Mouse (Mus musculus) heart, adult 9 months (tissue): ENCODE results near the gene Dtl.
"Not testable (repeated sequence)": the region's sequence is repeated elsewhere in the genome, so short reads cannot be mapped to it uniquely, and the experiment has no call there.

Source experiments
- DNase-seq, 2 experiments: peaks; one replicate each; pipeline ENCODE4 v3.0.0; 2022; ENCODE audit warnings: low spot score in 2 of 2

Gene Dtl

GRCm38 (mm10) chr1:191519329-191520066 lies 55.8 kb downstream of the Dtl start:
- no peak for DNase-seq

- DNase-seq, result no peak
These were observed 56.4 kb downstream of the Dtl start for GRCm38 (mm10) chr1:191518911-191519310.

GRCm38 (mm10) chr1:191517969-191518368 lies 57.4 kb downstream of the Dtl start:
- no peak for DNase-seq

GRCm38 (mm10) chr1:191517056-191517455 lies 58.3 kb downstream of the Dtl start:
- DNase-seq, result no peak

GRCm38 (mm10) chr1:191516351-191516750 lies 59.0 kb downstream of the Dtl start:
- not testable (repeated sequence) for DNase-seq

- DNase-seq, result no peak
These were observed 62.1 kb downstream of the Dtl start for GRCm38 (mm10) chr1:191513195-191513594.

GRCm38 (mm10) chr1:191512383-191512782 lies 63.0 kb downstream of the Dtl start:
- no peak for DNase-seq

- DNase-seq, result no peak
These were observed 63.8 kb downstream of the Dtl start for GRCm38 (mm10) chr1:191511503-191511902.

- no peak for DNase-seq
These were observed 65.5 kb downstream of the Dtl start for GRCm38 (mm10) chr1:191509865-191510264.

GRCm38 (mm10) chr1:191509131-191509530 lies 66.2 kb downstream of the Dtl start:
- DNase-seq, result no peak

- peak; percentile 38 to 59 for DNase-seq
These were observed 68.6 kb downstream of the Dtl start for GRCm38 (mm10) chr1:191506791-191507190.

GRCm38 (mm10) chr1:191499666-191500065 lies 75.7 kb downstream of the Dtl start:
- no peak for DNase-seq

- no peak for DNase-seq
These were observed 76.9 kb downstream of the Dtl start for GRCm38 (mm10) chr1:191498271-191498955.

- no peak for DNase-seq
These were observed 78.7 kb downstream of the Dtl start for GRCm38 (mm10) chr1:191496676-191497075.

GRCm38 (mm10) chr1:191495051-191495467 lies 80.3 kb downstream of the Dtl start:
- peak; percentile 56 to 73 for DNase-seq

- peak in 1 of 2 experiments; percentile 37 for DNase-seq
These were observed 81.1 kb downstream of the Dtl start for GRCm38 (mm10) chr1:191494303-191494655.

- DNase-seq, result peak; percentile 69 to 80
These were observed 81.7 kb downstream of the Dtl start for GRCm38 (mm10) chr1:191493476-191494302.

- DNase-seq, result peak; percentile 77 to 91
These were observed 84.9 kb downstream of the Dtl start for GRCm38 (mm10) chr1:191490446-191490845.
